Mouse (Mus musculus) lung, postnatal 0 days (tissue): Measurements from ENCODE around the gene Tgfbr2. TPM values are rescaled to one million over a fixed set of nuclear protein-coding genes. Genes with fewer than 3 reads are reported as not detected.
A peak's percentile ranks its signal among the peaks of the same experiment; 100 is the strongest.

ENCODE experiments used
- ATAC-seq: fragments of 200-750 bp; cut with Nextera tagmentation; 2 replicates; pipeline ENCODE4 v1.8.0; 2017; ENCODE audit warnings: moderate library complexity
- DNase-seq: peaks from one replicate; pipeline ENCODE4 v3.0.0-alpha.2; 2016; ENCODE audit warnings: low spot score
- H3K27ac ChIP-seq: fragments of 300-500 bp; sonication (generic); 2 replicates; pipeline ENCODE4 v1.5.1; 2014; ENCODE audit warnings: antibody characterized with exemption, mild to moderate bottlenecking, low read length, mixed read lengths
- H3K27me3 ChIP-seq: fragments of 300-500 bp; sonication (generic); replicated peaks from 2 replicates; pipeline ENCODE4 v1.6.1; 2014; ENCODE audit warnings: low read length, mixed read lengths; ENCODE audit not compliant: insufficient read depth
- H3K36me3 ChIP-seq: fragments of 300-500 bp; sonication (generic); 2 replicates; pipeline ENCODE4 v1.6.1; 2014; ENCODE audit warnings: low read length, mixed read lengths; ENCODE audit not compliant: insufficient read depth
- H3K4me1 ChIP-seq: fragments of 300-500 bp; sonication (generic); 2 replicates; pipeline ENCODE4 v1.6.1; 2014; ENCODE audit warnings: antibody characterized with exemption, low read depth, low read length, mixed read lengths; ENCODE audit not compliant: insufficient read depth
- H3K4me2 ChIP-seq: fragments of 300-500 bp; sonication (generic); replicated peaks from 2 replicates; pipeline ENCODE4 v1.6.1; 2014; ENCODE audit warnings: low read depth, mild to moderate bottlenecking, low read length, moderate library complexity, mixed read lengths
- H3K4me3 ChIP-seq: fragments of 300-500 bp; sonication (generic); 2 replicates; pipeline ENCODE4 v1.5.1; 2014; ENCODE audit warnings: low read depth, low read length
- H3K9ac ChIP-seq: fragments of 300-500 bp; sonication (generic); replicated peaks from 2 replicates; pipeline ENCODE4 v1.6.1; 2014; ENCODE audit warnings: low read depth, mild to moderate bottlenecking
- H3K9me3 ChIP-seq: fragments of 300-500 bp; sonication (generic); 2 replicates; pipeline ENCODE4 v1.6.1; 2016; ENCODE audit warnings: low read length, mixed read lengths
- CTCF ChIP-seq: IDR thresholded peaks from 2 replicates; pipeline ENCODE4 v1.5.1; 2016; ENCODE audit warnings: antibody characterized with exemption, mild to moderate bottlenecking
- EP300 ChIP-seq: IDR thresholded peaks from 2 replicates; pipeline ENCODE4 v1.6.1; 2016; ENCODE audit warnings: antibody characterized with exemption, mild to moderate bottlenecking, control low read depth
- WGBS: fragments of 180-500 bp; shearing (Covaris S2); extraction: QIAGEN DNeasy Blood & Tissue Kit; methylation state at CpG from one replicate; pipeline ENCODE4 v1.1.7; 2014; 5-methylcytosine and 5-hydroxymethylcytosine counted together
- polyA plus RNA-seq: library from polyadenylated mRNA; unstranded; fragments of >200 nt; fragmentation: Nextera tagmentation; extraction: Ambion mirVana; gene quantifications from 2 replicates; pipeline ENCODE4 v1.2.1, GENCODE M21; 2015

Gene Tgfbr2
- polyA plus RNA-seq, 1 experiment from 2014 or later = 68.0 TPM

DNA sequence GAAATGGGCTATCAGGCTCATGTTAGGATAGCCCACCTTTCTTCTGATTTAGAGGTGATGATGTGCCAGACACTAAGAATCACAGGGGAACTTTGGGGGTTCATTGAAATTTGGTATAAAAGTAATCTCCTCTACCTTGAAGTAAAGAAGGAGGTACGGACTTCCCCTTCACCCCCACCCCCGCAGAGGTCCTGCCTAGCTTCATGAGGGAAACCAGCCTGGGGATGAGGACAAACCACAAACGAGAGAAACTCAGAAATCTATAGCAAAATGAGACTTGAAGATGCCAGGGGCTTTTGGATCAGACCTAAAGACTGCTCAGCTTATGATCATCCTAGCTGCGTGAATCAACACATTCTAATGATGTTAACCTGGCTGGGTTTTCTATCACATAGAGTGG, 14.7 kb upstream of the Tgfbr2 start:
- no peak for DNase-seq
- no peak for TF ChIP-seq EP300
- Histone ChIP-seq H3K9me3 (no peaks in the 10 kb centered on the region), H3K4me2 (no peak overlapping the region), H3K36me3 (no peaks in the 10 kb centered on the region), H3K4me3 (no peak overlapping the region), H3K27ac (no peak overlapping the region), H3K9ac (no peak overlapping the region), H3K27me3 (no peaks in the 10 kb centered on the region), H3K4me1 (no peaks in the 10 kb centered on the region)
- no peak for ATAC-seq
- WGBS = 80% methylated on average over 4 of the region's 4 CpGs

DNA sequence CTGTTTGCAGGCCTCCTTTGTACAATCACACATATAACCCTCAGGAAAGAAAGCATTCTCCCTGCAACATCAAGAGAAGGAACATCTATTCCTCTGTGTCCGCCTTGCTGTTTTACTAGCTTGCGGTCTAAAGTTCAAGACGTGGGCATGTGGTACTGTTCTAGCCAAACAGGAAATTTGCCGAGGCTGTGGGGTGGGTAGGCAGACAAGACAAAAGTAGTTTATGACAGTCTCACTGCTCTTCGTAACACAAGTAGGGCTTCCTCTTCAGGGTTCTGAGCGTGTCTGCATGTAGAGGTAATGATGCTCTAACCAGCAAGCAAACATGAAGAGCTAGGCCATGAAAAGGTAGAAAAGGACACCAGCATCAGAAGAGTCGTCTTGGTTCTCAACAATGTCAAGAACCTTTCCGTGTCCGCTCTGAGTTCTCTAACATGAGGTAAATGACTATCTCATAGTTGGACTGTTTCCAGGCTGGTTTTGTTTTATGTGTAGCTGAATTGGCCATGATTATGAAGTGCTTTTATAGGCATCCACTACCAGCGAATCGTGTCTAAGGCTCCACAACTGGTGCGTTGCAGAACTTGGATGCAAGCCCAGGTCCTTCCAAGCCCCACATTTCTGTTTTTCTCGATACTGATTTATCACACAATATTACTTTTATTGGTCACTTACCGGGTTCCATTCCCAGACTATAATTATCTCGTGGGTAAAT, 13.9 kb upstream of the Tgfbr2 start:
- Histone ChIP-seq H3K27ac (no peak overlapping the region), H3K4me2 (no peak overlapping the region), H3K9me3 (no peaks in the 10 kb centered on the region), H3K27me3 (no peaks in the 10 kb centered on the region), H3K4me3 (no peak overlapping the region), H3K4me1 (no peaks in the 10 kb centered on the region), H3K36me3 (no peaks in the 10 kb centered on the region), H3K9ac (no peak overlapping the region)
- DNase-seq = no peak
- TF ChIP-seq EP300 = no peak
- 55% methylated on average over 15 of the region's 15 CpGs for WGBS
- ATAC-seq = no peak

GRCm38 (mm10) chr9:116187181-116187731, 12.1 kb upstream of the Tgfbr2 start:
- peak; percentile 88 for TF ChIP-seq EP300
- TF ChIP-seq CTCF = no peak
- H3K9me3 ChIP-seq = no peaks in the 10 kb centered on the region
- WGBS = 52% methylated on average over 10 of the region's 10 CpGs
- ATAC-seq = peak; percentile 89
- peak; percentile 91 for DNase-seq
- H3K4me3 ChIP-seq = no peak overlapping the region
- H3K4me2 ChIP-seq = no peak overlapping the region
- no peak overlapping the region for H3K9ac ChIP-seq
- H3K36me3 ChIP-seq = no peaks in the 10 kb centered on the region
- no peaks in the 10 kb centered on the region for H3K4me1 ChIP-seq
- H3K27ac ChIP-seq = 0 out of 2 replicates have a peak overlapping the region, but pooled peaks have one; percentile 14
- no peaks in the 10 kb centered on the region for H3K27me3 ChIP-seq

GRCm38 (mm10) chr9:116184903-116185302, 9.7 kb upstream of the Tgfbr2 start:
- Histone ChIP-seq H3K4me3 (no peak overlapping the region), H3K27ac (no peak overlapping the region), H3K36me3 (no peaks in the 10 kb centered on the region), H3K9ac (no peak overlapping the region), H3K9me3 (no peaks in the 10 kb centered on the region), H3K4me1 (no peaks in the 10 kb centered on the region), H3K27me3 (no peaks in the 10 kb centered on the region), H3K4me2 (no peak overlapping the region)
- 88% methylated on average over 5 of the region's 5 CpGs for WGBS
- TF ChIP-seq EP300 = no peak
- no peak for DNase-seq
- no peak for ATAC-seq

DNA sequence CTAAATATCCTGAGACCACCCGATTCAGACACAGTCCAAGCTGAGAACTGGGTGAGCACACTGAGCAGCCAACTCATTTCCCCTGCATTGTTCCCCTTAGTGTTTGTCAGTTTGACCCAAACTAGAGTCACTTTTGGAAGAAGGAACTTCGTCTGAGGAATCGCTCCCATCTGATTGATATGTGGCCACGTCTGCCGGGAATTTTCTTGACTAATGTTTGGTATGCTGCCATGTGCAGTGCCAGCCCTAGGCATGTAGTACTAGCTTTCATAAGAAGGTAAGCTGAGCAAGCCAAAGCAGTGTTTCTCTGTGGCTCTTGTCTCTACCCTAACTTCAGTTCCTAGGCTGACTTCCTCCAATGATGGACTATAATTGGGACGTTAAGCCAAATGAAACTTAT, 7.9 kb upstream of the Tgfbr2 start:
- Histone ChIP-seq H3K4me2 (no peak overlapping the region), H3K4me3 (no peak overlapping the region), H3K27ac (no peak overlapping the region), H3K4me1 (no peaks in the 10 kb centered on the region), H3K9ac (no peak overlapping the region), H3K27me3 (no peaks in the 10 kb centered on the region), H3K9me3 (no peaks in the 10 kb centered on the region), H3K36me3 (no peaks in the 10 kb centered on the region)
- DNase-seq (no peak), ATAC-seq (no peak)
- TF ChIP-seq CTCF (no peak), EP300 (no peak)
- WGBS = 84% methylated on average over 6 of the region's 6 CpGs

DNA sequence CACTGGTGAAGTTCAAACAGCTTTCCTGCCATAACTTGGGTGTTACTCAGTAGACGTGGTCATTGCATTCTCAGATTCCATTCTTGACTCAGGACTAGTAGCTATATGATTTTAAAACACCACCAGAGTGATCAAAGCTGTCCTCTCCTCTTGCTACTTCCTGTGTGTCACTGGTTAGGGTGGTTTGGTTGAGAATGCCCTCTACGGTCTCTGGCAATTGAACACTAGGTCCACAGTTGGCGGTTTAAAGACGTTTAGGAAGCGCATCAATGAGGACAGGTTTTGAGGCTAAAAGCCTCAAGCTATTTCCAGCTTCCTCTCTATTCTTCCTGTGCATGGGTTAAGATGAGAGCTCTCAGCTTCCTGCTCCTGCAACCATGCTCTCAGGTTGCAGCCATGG, 6.4 kb upstream of the Tgfbr2 start:
- Histone ChIP-seq H3K4me1 (no peaks in the 10 kb centered on the region), H3K27me3 (no peaks in the 10 kb centered on the region)
- WGBS = 82% methylated on average over 5 of the region's 5 CpGs

More for the DNA sequence above, 6.4 kb upstream of the Tgfbr2 start:
- Histone ChIP-seq H3K27ac (no peak overlapping the region), H3K4me2 (no peak overlapping the region), H3K9ac (no peak overlapping the region), H3K36me3 (no peaks in the 10 kb centered on the region), H3K4me3 (no peak overlapping the region), H3K9me3 (no peaks in the 10 kb centered on the region)
- ATAC-seq (no peak), DNase-seq (no peak)
- TF ChIP-seq CTCF (no peak), EP300 (no peak)
